Mouse (Mus musculus) mature B cell (primary cell): ENCODE results near the gene Bcl7a.

ENCODE experiments used
- in situ Hi-C: fragments of 300-500 bp; cut with MboI; formaldehyde crosslinking; loops from 2 replicates; pipeline ENCODE4 v1.14.3; 2019

Bcl7a gene

DNA sequence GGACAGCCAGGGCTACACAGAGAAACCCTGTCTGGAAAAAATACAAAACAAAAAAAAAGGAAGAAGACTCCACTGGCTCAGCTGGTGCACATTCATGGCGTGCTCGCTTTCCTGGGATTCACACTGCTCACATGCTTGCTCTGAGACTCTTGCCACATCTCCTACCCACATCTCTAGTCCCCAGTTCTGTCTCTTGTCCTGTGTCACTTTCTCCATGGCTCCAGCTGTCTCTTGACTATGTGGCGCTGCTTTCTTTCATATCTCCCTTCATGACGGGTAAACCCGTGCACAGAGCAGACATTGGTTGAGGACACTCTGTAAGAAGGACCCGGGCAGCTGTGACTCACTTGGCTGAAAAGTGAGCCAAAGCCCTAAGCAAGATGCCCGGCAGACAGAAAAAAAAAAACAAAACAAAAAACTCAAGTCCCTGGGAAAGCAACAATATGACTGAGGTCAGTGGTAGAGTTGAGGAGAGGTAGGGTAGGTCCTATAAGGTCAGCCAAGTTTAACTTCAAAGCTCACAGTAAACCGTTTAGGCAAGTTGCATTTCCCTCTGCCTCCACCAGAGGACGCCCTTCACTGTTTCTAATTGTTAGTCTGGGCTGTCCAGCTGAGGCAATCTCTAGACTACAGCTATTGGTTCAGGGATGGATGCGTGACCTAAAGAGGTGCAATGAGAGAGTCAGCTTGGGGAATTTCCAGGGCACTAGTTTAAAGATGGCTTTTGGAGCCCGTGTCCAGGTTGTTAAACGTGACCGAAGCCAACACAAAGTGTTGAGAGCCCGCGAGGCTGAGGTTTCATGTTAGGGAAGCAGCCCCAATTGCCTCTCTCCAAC lies 33.7 kb downstream of the Bcl7a start:
- in situ Hi-C loops = loop anchor here (10.0 kb wide), 1 partner anchor 127 kb away; no protein-coding TSS in a partner anchor

DNA sequence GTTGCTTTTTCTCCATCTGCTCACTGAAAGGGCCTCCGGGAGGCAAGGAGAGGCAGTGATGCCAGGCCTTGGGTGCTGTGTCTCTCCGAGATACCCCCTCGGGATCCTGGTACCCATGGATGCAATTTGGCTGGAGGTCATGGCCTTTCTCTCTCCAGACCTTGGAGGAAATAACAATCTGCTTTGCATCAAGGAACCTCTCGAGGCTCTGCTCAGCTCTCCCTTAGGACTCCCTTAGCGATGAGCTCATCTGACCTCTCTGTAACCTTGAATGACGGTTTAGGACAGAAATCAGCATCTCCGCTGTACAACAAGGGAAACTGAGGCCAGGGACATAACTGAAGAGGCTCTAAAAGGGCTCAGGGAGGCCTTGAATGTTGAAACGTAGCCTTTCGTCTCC lies 35.1 kb downstream of the Bcl7a start:
- in situ Hi-C loops = loop anchor here (10.0 kb wide), 1 partner anchor 126 kb away; no protein-coding TSS in a partner anchor

DNA sequence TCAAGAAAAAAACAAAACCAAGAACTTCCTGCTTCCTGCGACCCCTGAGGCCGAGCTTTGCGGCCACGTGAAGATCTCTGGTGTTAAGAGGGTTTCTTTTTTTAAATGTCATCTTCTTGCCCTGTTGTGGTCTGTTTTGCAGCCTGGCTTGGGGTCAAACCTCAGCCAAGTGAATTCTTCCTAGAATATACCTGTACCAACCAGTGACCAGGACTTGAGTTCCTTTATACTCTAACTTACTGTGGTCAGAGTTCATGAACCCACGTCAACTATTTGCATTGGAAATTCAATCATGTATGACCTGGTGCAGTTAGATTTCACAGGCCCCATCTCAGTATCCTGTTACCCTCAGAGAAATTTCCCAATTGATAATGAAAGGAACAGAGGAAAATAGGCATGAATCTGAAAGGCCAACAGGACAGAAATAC lies 35.9 kb downstream of the Bcl7a start:
- in situ Hi-C loops = loop anchor here (10.0 kb wide), 1 partner anchor 125 kb away; no protein-coding TSS in a partner anchor

DNA sequence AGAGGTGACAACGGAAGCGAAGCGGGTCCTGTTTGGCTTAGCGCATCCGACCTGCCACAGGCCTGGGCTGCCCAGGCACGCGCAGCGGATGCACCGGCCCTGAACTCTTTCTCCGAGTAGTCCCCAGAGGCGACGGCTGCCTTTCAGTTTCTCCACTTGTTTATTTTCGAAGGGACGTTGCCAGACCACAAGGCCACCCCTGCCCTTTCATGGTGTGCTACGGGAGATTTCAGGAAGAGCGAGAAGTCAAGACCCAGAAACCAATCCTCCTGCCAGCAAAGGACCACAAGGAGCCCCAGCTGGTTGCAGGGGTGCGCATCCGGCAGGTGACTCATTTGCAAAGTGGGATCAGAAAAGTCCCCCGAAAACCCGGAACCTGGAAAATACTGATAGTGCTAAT lies 38.3 kb downstream of the Bcl7a start:
- in situ Hi-C loops = loop anchor here (10.0 kb wide), 1 partner anchor 53 kb away; no protein-coding TSS in a partner anchor

DNA sequence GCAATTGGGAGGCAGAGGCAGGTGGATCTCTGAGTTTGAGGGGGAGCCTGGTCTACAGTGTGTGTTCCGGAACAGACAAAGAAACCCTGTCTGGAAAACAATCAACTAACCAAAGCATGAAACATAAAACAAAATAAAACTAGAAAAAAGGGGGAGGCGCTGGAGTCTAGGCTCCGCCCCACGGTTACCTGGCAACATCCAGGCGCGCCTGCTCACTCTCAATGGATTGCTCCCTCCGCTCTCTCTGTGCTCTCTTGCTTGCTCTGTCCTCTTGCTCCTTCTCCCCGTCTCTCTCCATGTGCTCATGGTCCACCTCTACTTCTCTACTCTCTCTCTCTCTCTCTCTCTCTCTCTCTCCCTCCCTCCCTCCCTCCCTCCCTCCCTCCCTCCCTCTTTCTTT lies 39.1 kb downstream of the Bcl7a start:
- in situ Hi-C loops = loop anchor here (10.0 kb wide), 1 partner anchor 52 kb away; no protein-coding TSS in a partner anchor

DNA sequence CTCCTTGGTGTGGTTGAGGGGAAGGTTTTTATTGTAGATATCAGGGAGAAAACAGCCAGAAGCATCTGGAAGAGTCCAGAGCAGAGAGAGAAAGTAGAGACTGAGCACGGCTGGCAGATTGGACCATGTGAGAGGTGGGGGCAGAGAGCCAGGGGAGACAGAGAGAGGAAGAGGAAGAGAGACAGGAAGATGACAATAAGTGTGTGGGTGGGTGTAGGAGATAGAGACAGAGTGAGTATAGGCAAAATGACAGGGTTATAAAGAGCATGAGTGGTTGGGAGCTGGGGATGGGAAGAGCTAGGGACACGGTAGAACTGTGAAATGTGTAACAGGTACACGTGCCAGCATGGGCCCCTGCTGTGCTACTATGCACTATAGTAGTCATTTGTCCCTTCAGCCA lies 44.8 kb downstream of the Bcl7a start:
- in situ Hi-C loops = loop anchor here (10.0 kb wide), 1 partner anchor 46 kb away; no protein-coding TSS in a partner anchor

DNA sequence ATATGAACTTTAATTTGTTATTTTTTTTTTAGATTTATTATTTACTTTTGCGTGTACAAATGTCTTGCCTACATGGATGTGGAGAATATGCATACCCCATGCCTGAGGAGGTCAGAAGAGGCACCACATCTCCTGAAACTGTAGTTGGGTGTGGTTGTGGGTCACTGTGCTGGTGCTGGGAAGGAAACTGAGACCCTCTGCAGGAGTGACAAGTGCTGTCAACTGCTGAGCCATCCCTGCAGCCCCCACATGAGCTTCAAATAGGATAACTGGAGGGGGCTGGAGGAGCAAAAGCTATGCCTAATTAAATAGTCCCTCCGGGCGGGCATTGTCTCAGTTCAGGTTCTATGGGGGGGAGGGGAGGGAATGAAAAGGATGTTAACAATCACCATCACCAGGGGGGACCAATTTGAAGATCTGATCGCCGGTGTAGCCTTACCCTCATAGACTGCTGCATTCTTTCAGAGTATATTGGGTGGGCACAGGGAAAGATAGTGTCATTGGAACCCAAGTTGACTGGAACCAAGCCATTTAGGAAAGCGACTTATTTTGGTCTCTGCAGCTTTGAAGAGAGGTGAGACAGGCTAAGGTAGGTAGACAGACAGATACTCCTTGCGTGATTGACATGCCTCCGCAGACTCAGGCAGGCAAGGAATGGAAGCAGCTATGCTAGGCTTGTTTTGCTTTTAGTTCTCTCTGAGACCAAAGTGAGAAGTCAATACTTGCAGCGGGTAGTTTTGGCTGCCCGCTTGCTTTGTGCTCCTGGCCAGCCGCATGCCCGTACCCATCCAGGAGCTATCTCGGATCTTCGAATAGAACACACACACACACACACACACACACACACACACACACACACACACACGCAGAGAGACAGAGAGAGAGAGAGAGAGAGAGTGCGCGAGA lies 47.2 kb downstream of the Bcl7a start:
- in situ Hi-C loops = no loop called here

DNA sequence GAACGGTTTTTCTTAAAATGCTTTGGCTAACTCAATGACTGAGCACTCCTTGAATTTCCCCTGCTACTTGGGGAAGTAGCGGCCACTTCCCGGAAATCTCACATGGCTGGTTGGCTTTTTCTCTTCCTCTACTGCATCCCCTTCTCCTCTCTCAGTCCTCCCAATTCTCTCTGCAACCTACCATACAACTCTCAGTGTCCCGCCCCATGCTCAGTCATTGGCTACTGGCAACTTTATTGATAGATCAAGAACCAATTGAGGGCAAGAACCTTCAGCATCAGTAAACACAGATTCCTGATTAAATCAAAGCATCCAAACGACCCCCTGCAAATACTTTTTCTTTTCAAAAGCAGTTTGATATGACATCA lies 47.8 kb downstream of the Bcl7a start:
- in situ Hi-C loops = no loop called here

DNA sequence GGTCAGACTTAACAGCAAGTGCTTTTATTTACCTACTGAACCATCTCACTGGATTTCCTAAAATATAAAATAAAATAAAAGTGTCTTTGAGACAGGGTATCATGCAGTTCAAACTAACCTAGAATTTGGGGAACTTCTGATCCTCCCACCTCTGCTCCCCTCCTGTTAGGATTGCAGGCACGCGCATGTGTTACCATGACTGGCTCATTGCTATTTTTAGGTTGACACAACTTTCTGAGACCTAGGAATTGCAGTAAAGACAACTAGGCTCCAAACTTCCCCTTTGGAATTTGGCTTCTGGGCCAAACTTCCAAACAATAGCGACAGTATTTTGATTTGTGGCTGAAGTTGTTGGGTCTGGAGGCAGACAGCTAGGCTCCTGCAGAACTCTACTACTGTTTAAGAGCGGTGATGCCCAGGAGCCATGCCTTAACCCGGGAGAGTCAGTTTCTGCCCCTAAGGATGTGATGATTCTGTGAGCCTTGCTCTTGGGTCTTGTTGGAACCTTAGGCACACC lies 50.2 kb downstream of the Bcl7a start:
- in situ Hi-C loops = no loop called here

DNA sequence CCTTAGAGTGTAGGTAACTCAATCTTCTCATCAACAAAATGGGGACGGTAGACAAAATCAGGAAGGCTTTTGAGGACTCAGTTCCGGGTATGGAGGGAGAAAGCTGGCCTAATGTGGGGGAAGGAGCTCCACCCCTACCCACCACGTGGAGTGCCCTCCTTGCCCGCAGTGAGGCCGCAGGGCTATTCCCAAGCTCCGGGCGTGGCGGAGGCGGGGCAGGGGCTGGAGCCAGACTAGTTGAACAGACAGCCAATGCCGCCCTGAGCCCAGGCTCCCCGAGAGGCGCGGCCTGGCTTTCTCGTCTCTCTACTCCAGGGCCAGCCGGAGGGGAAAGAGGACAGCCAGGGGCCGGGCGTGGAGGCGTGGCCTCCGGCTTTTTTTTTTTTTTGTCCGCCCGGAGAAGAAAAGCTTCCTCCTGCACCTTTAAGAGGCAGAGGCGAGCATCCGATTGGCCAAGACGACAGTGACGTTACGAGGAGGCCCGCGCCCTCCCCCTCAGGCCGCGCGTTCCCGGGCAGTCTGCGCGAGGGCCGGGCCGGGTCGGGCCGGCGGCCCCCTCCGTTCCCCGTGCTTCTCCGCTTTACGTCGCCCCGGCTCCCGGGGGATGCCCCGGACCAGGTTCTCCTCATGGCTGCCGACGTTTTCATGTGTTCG lies 50.8 kb downstream of the Bcl7a start, which contains the start of gene Mlxip:
Gene Mlxip (plus strand): TSS at position 496 of the 654 bp plus-strand sequence.
- in situ Hi-C loops = no loop called here

DNA sequence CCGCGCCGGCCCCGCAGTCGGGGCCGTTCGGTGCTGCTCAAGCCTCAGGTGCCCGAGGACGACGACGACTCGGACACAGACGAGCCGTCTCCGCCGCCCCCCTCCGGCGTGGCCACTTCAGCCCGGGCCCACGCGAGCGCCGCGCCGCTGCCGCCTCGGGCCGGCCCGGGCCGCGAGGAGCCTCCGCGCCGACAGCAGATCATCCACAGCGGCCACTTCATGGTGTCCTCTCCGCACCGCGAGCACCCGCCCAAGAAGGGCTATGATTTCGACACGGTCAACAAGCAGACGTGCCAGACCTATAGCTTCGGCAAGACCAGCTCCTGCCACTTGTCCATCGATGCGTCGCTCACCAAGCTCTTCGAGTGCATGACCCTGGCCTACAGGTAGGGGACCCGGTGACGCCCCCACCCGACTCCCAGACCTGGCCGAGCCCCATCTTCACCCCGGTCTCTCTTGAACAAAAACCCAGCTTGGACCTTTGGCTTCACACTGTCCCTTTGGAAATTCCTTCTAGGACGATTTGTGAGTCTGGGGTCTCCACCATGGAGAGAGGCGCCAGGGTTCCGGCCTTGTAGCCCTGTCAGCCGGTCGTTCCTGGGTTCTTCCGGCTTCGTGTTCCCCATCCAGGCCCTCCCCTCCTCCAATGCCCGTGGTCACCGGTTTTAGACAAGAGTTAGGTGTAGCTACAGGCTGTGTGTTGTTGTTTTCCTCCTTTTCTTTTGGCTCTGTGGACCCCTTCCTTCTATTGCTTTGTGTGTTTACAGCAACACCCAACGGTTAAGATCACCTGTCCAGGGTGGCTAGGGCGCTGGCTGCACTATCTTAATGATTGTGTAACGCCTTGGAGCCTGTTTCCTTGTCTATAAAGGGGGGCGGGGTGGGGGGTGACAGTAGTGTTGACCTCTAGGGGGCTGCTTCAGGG lies 51.6 kb downstream of the Bcl7a start:
- in situ Hi-C loops = no loop called here

DNA sequence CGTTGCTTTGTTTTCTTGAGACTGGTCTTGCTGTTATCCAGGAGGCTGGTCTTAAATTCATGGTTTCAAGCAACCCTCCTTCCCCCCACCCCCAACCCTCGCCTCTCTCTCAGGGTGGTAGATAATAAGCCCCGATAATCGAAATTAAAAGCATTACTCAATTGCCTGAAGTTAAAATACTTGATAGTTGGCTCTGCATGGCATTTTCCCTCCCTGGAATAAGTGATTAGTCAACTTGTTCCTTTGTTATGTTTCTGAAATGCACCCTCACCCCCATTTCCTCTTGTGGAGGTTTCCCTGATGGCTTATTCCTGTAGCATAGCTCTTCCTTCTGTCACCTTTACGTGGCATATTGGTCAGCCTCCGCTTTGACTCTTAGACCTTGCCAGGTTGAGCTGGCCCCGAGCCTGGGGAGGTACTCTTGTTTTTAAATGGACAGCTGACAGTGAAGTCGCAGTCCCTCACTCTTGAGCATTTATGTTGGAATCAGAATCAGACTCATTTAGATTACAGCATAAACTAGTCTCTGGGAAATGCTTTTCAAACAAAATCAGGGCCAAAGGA lies 53.3 kb downstream of the Bcl7a start:
- in situ Hi-C loops = no loop called here

DNA sequence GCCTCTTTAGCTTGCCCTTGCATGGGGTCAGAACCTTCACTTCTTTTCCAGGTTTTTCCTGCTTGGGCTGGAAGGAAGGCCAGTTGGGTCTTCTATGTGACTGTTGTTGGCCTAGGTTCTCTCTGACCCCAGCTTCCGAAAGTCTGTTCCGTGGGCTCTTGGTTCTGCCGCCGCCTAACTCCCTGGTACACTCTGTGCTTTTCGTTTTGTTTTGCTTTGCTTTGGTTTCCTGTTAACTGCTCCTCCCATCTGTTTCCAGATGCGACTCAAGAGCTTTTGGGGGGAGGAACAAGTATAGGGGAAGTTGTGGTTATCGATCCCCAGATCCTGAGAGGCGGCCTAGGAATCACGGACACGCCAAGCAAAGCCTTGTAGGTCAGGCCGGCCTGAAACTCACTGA lies 54.2 kb downstream of the Bcl7a start:
- in situ Hi-C loops = no loop called here

DNA sequence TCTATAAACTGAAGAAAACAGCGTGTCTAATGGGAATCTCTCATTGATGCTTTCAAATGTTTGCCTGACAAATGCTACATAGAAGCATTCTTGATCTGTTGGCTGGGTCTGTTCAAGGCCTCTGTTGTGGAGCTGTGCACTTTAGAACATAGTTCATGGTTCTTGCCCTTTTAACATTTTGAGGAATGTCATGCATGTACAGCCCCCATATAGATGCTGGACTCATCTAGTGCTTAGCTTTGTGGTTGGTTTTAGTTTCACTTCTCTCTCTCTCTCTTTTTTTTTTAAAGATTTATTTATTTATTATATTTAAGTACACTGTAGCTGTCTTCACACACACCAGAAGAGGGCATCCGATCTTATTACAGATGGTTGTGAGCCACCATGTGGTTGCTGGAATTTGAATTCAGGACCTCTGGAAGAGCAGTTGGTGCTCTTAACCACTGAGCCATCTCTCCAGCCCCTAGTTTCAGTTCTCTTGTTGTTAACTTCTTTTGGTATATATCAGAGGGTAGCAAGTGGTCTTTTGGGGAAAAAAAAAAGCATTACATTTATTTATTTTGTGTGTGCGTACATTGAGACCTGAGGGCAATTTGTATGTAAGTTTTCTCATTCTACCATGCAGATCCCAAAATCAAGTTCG lies 55.3 kb downstream of the Bcl7a start:
- in situ Hi-C loops = no loop called here

DNA sequence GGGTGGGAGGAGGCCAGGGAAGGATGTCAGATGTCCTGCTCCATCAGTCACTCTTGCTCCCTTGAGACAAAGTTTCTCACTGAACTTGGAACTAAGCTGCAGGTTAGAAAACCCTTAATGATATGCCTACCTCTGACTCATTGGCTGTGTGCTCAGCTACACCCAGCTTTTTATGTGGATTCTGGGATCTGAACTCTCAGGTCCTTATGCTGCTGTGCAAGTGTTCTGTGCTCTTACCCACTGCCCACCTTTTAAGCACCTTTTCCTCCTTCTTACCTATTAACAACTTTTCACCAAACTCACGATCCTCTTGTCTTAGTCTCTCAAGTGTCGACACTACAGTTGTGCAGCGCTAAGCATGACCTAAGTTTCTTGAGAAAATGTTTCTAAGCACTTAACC lies 60.8 kb downstream of the Bcl7a start:
- in situ Hi-C loops = no loop called here

DNA sequence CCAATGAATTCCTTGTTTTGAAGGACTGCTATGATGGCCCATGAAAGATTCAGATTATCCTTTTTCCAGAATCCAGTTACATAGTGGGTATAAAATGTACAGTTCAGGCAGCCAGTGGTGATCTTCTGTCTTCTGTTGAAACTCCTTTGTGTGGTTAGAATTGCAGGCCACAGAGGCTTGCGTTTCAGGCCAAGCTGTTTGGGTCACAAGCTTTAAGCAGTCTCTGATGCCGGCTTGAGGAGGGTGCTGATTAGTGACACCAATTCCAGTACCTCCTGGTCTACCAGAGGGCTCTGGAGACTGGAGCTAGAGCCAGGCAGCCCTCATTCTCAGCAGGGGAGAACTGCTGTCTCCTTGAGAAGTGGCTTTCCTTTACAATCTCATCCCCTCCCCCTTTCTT lies 63.3 kb downstream of the Bcl7a start:
- in situ Hi-C loops = no loop called here

DNA sequence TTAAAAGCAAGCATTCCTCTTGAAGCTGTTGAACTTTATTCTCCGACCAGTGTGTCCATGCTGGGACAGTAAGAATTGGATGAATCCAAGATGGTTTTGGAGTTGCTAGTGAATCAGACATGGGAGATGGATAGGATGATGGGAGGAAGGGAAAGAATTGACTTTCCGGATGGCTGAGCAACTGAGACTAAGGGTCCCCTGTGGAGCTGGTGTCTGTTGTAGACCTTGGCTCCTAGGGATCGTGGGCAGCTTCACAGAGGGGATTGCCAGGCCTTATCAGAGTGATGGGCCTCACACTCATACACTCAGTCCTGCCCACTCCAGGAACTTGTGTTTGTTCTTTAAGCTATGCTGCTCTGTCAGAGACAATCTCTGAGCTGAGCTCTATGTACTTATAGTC lies 64.5 kb downstream of the Bcl7a start:
- in situ Hi-C loops = no loop called here

DNA sequence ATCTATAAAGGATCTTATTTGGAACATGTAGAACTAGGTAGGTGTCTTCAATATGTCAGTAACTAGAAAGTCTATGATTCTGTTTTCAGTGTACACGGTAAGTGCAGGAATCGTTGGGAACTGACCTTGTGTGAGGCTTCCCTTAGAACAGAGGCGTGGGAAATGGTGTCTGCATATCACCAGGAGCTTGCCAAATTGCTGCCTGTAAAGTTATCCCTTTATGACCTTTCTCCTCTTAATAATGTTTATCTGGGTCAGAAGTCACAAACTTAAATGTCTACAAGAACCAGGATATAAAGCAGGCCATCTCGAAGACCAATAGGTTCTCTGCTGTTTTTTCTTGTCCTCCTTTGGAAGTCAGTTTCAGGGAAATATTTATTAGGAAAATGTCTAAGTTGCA lies 68.6 kb downstream of the Bcl7a start:
- in situ Hi-C loops = no loop called here

DNA sequence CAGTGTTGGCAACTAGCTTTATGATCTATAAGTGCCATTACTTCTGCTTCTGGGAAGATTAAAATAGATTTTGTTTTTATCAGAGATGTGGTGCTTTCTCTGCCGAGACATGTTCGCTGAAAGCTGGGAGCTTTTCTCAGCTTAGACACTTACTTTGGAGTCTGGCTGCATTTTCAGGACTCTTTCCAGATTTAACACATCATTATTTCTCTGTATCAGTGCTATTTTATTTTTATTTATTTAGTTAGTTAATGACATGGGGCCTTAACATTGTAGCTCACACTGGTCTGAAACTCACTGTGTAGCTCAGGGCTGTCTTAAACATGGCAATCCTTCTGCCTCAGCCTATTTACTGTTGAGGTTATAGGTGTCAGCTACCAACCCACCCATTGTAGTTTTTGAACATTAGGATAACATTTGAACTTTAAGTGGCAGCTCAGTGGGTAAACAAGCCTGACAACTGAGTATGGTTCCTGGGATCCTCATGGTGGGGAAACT lies 70.3 kb downstream of the Bcl7a start:
- in situ Hi-C loops = no loop called here

DNA sequence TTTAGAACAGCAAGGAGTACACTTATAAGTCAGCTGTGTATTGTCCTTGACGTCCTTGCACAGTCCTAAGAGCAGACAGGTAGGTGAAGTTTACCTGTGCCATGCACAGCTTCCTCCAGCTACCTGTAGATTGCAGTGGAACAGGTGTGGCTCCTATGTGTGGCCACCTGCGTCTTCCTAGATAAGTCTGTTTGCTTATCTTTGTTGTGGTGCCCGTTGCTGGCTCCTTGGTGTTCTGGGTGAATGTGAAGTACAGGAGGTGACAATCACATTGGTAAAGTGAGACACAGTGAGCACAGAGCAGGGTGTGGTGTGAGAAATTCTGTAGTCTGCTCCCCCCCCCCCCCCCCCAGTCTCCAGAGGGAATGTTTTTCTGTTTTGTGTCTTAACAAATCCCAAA lies 72.5 kb downstream of the Bcl7a start:
- in situ Hi-C loops = no loop called here
